Mouse (Mus musculus) macrophage (primary cell): ENCODE results near the gene Tmem164. TPM values are rescaled to one million over a fixed set of nuclear protein-coding genes. Genes with fewer than 3 reads are reported as not detected.

Experiments
- H3K27ac ChIP-seq: fragments of 350-480 bp; formaldehyde crosslinking; 2 replicates; pipeline ENCODE4 v1.9.0; 2021
- H3K36me3 ChIP-seq: fragments of 350-480 bp; formaldehyde crosslinking; 2 replicates; pipeline ENCODE4 v1.9.0; 2021; ENCODE audit errors: inconsistent target
- H3K4me3 ChIP-seq: fragments of 350-480 bp; formaldehyde crosslinking; 2 replicates; pipeline ENCODE4 v1.9.0; 2021; ENCODE audit errors: inconsistent target
- H3K79me2 ChIP-seq: fragments of 350-480 bp; formaldehyde crosslinking; 2 replicates; pipeline ENCODE4 v1.9.0; 2021; ENCODE audit errors: inconsistent target
- WGBS: methylation state at CpG from one replicate; pipeline ENCODE4 v1.1.7; 2026; ENCODE audit warnings: inconsistent platforms; ENCODE audit not compliant: missing documents; 5-methylcytosine and 5-hydroxymethylcytosine counted together
- polyA plus RNA-seq: library from polyadenylated mRNA; stranded (reverse); fragments of 250-400 nt; gene quantifications from 3 replicates; pipeline ENCODE4 v1.2.4, GENCODE M21; 2018; ENCODE audit warnings: inconsistent platforms

The Tmem164 gene
- polyA plus RNA-seq, 1 experiment from 2014 or later, result 47.1 TPM

GRCm38 (mm10) chrX:142680391-142681055, 683 bp upstream of the Tmem164 start:
- Histone ChIP-seq H3K4me3 (peak overlapping the region; percentile 28), H3K79me2 (peaks cover 32% of the 10 kb centered on the region), H3K27ac (peak overlapping the region; percentile 79), H3K36me3 (no peaks in the 10 kb centered on the region)
- 13% methylated on average over 10 of the region's 19 CpGs for WGBS

- WGBS, result 11% methylated on average over 20 of the region's 43 CpGs
- peak overlapping the region; percentile 55 for H3K4me3 ChIP-seq
- H3K36me3 ChIP-seq, result no peaks in the 10 kb centered on the region
- H3K79me2 ChIP-seq, result peaks cover 44% of the 10 kb centered on the region
- peak overlapping the region; percentile 78 for H3K27ac ChIP-seq
These were observed 473 bp downstream of the Tmem164 start for GRCm38 (mm10) chrX:142681616-142682141.

GRCm38 (mm10) chrX:142682176-142682820, 1.1 kb downstream of the Tmem164 start:
- Histone ChIP-seq H3K36me3 (no peaks in the 10 kb centered on the region), H3K4me3 (peak overlapping the region; percentile 55), H3K79me2 (peaks cover 50% of the 10 kb centered on the region), H3K27ac (peak overlapping the region; percentile 78)
- 7% methylated on average over 24 of the region's 28 CpGs for WGBS

DNA sequence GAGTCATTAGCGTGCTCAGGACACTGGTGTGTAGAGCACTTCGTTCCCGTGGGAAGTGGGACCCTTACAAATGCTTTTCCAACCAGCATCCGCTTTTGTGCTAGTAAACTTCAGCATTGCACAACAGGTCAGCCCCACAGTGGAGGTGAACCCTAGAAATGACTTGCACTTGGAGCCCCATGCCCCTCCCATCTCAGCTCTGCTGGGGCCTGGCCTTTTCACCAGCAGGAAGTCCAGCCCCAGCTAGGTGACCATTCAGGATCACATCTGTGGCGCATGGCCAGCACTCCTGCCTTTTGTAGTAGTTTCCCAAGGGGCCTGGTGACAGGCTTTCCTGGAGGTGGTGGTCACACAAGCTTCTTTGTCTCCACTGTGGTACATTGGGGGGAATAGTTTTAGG, 1.8 kb downstream of the Tmem164 start:
- H3K4me3 ChIP-seq, result peak overlapping the region; percentile 55

DNA sequence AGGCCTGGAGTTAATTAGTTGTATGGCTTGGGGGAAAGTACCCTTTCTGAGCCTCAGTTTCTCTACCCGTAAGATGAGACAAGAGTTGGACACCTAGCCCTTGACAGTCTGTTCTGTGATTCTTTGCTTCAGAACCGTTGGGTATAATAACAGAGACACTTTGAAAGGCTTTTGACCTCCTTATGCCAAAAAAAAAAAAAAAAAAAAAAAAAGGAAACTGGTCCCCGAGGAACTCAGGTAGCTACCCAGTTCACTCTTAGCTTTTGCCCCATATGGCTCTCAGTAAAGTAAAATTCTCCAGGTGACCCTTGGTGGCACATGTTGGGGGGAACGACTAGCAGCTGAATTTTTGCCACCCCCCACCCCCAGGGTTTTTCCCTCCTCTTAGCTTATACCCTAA, 3.5 kb downstream of the Tmem164 start:
- WGBS, result 54% methylated on average over 3 of the region's 4 CpGs

More for the DNA sequence above, 1.8 kb downstream of the Tmem164 start:
- peaks cover 57% of the 10 kb centered on the region for H3K79me2 ChIP-seq
- WGBS, result 24% methylated on average over 5 of the region's 5 CpGs
- peak overlapping the region; percentile 78 for H3K27ac ChIP-seq
- H3K36me3 ChIP-seq, result no peaks in the 10 kb centered on the region

DNA sequence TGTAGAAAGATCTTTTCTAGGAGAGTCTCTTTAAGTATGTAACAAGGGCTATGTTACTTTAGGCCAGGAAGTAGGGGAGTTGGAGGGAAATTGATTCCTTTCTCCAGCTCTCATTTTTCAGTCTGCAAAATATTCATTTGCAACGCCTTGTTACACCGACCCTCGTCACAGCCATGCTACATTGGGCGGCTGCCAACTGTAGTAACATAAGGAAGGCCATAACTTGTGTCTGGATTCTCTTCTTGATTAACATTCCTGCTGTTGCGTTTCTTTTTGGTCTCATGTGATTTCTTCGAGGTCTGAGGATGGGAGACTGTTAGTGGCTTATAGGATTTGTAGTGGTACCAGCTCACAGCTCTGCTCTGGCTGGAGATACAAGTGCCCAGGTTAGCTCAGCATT, 4.5 kb downstream of the Tmem164 start:
- H3K27ac ChIP-seq, result no peak overlapping the region
- H3K79me2 ChIP-seq, result peaks cover 84% of the 10 kb centered on the region
- 65% methylated on average over 6 of the region's 6 CpGs for WGBS
- H3K4me3 ChIP-seq, result no peak overlapping the region
- no peaks in the 10 kb centered on the region; the same call in 1 of the 2 replicates for H3K36me3 ChIP-seq

More for the DNA sequence above, 3.5 kb downstream of the Tmem164 start:
- no peaks in the 10 kb centered on the region; the same call in 1 of the 2 replicates for H3K36me3 ChIP-seq
- no peak overlapping the region for H3K27ac ChIP-seq
- peaks cover 74% of the 10 kb centered on the region for H3K79me2 ChIP-seq
- H3K4me3 ChIP-seq, result no peak overlapping the region

- no peaks in the 10 kb centered on the region; the same call in 1 of the 2 replicates for H3K36me3 ChIP-seq
- peaks cover 100% of the 10 kb centered on the region for H3K79me2 ChIP-seq
- H3K4me3 ChIP-seq, result no peak overlapping the region
- 90% methylated on average over 8 of the region's 9 CpGs for WGBS
- no peak overlapping the region for H3K27ac ChIP-seq
These were observed 7.3 kb downstream of the Tmem164 start for GRCm38 (mm10) chrX:142688509-142688908.

DNA sequence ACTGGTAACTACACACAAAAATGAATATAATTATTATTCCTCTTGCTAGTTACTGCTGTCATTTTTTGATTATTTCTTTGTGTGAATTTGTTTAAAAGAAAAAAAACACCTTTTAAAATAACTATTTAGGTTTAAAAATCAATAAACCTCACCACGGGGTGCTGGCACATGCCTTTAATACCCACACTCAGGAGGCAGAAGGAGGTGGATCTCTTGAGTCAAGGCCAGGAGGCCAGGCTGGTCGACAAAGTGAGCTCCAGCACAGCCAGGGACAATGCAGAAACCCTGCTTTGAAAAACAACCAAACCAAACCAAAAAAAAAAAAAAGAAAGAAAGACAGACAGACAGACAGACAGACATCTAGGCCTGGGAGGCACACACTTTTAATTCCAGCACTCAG, 12.1 kb downstream of the Tmem164 start:
- H3K36me3 ChIP-seq, result no peaks in the 10 kb centered on the region; the same call in 1 of the 2 replicates
- peaks cover 85% of the 10 kb centered on the region for H3K79me2 ChIP-seq
- 67% methylated on average over 1 of the region's 2 CpGs for WGBS
- no peak overlapping the region for H3K4me3 ChIP-seq
- H3K27ac ChIP-seq, result no peak overlapping the region

DNA sequence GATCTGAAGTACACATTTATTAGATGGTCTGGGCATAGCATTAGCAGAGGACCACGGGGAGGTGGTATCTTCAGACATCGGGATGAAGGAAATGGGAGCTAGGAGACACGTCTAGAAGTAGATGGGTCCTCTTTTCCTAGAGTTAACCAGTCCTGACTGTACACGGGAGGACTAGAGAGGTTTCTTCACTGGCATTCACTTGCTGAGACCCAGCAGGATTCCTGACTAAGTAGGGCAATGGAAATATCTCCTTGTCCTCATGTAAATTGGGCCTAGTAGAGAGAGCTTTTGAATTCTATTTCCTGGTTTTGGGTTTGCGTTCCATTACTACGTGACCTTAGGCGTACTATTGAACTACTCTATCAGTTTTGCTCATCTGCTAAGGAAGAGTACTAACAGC, 13.1 kb downstream of the Tmem164 start:
- Histone ChIP-seq H3K27ac (no peak overlapping the region), H3K79me2 (peaks cover 84% of the 10 kb centered on the region), H3K4me3 (no peak overlapping the region), H3K36me3 (no peaks in the 10 kb centered on the region; the same call in 1 of the 2 replicates)
- WGBS, result 94% methylated on average over 7 of the region's 7 CpGs

DNA sequence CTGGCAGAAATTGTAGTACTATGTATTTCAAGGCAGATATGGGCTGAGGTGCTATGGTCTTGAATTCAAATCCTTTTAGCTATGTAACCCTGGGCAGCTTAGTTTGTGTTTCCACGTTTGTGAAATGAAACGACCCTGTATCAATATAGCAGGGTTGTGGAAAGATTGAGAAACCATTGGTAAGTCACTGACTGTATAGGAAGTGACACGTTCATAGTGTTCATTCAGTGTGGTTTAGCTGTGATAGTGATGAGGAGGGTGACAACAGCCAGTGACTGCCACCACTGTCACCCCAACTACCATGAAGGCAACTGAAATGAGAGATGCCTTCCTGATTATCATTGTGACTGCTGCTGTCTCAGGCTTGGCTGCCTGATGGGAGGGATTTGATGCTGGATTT, 13.7 kb downstream of the Tmem164 start:
- no peak overlapping the region for H3K4me3 ChIP-seq
- no peak overlapping the region for H3K27ac ChIP-seq
- H3K79me2 ChIP-seq, result peaks cover 84% of the 10 kb centered on the region
- 53% methylated on average over 3 of the region's 3 CpGs for WGBS
- H3K36me3 ChIP-seq, result no peaks in the 10 kb centered on the region

GRCm38 (mm10) chrX:142696789-142697188, 15.6 kb downstream of the Tmem164 start:
- H3K36me3 ChIP-seq, result no peaks in the 10 kb centered on the region
- 97% methylated on average over 4 of the region's 11 CpGs for WGBS
- no peak overlapping the region for H3K27ac ChIP-seq

DNA sequence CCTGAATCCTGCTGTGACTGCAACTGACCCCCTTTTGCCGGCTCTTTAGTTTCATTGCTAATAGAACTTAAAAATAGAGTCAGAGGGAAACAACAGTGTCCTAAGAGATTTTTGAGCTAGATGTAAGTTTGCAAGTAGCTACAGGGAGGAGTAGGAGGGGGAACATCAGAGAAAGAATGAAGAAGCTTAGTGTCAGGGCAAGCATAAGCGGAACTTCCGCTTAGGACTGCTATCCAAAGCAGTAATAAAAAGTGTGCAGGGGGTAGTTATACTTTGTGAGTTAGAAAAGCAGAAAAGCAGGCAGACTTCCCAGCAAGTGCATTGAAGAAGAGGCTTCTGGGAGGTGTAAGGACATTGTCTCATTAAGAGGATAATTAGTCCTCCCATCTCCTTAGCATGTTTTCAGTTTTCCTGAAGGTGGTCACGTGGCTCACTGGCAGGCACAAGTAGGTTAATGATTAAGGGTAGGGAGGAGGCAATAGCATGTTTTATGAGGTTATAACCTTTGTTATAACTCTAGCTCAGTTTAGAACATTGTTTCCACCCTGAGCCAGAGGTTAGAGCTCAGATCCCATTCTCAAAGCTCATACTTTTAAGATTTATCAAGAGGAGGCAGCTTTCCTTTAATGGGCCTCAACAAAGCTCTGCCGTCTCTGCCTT, 16.5 kb downstream of the Tmem164 start:
- no peaks in the 10 kb centered on the region for H3K36me3 ChIP-seq

More at GRCm38 (mm10) chrX:142696789-142697188, 15.6 kb downstream of the Tmem164 start:
- H3K79me2 ChIP-seq, result peaks cover 84% of the 10 kb centered on the region
- H3K4me3 ChIP-seq, result no peak overlapping the region

GRCm38 (mm10) chrX:142698212-142698611, 17.0 kb downstream of the Tmem164 start:
- H3K36me3 ChIP-seq, result no peaks in the 10 kb centered on the region
- WGBS, result 46% methylated on average over 7 of the region's 7 CpGs
- H3K27ac ChIP-seq, result peak overlapping the region; percentile 39
- peaks cover 82% of the 10 kb centered on the region for H3K79me2 ChIP-seq
- H3K4me3 ChIP-seq, result no peak overlapping the region

More for the DNA sequence above, 16.5 kb downstream of the Tmem164 start:
- H3K4me3 ChIP-seq, result no peak overlapping the region
- H3K79me2 ChIP-seq, result peaks cover 84% of the 10 kb centered on the region
- WGBS, result 73% methylated on average over 5 of the region's 5 CpGs
- H3K27ac ChIP-seq, result peak overlapping the region; percentile 39

GRCm38 (mm10) chrX:142702094-142702493, 20.9 kb downstream of the Tmem164 start:
- no peak overlapping the region for H3K27ac ChIP-seq

More at GRCm38 (mm10) chrX:142702094-142702493, 20.9 kb downstream of the Tmem164 start:
- 88% methylated on average over 5 of the region's 5 CpGs for WGBS
- Histone ChIP-seq H3K36me3 (no peaks in the 10 kb centered on the region), H3K4me3 (no peak overlapping the region), H3K79me2 (peaks cover 81% of the 10 kb centered on the region)
